Mouse (Mus musculus) G1E (cell line): Measurements from ENCODE around the gene Rdh5.

Source experiments
- CTCF ChIP-seq: IDR thresholded peaks from 2 replicates; pipeline ENCODE4 v1.5.1; 2012; ENCODE audit warnings: low read depth, low read length, inconsistent platforms, mixed read lengths
- GATA1 ChIP-seq: IDR thresholded peaks from 2 replicates; pipeline ENCODE4 v1.6.1; 2012; ENCODE audit warnings: borderline replicate concordance, low read length, inconsistent platforms, mixed read lengths
- POLR2AphosphoS5 ChIP-seq: IDR thresholded peaks from 2 replicates; pipeline ENCODE4 v1.6.1; 2012; ENCODE audit warnings: low read depth, low read length, inconsistent platforms; ENCODE audit not compliant: insufficient replicate concordance
- TAL1 ChIP-seq: conservative IDR thresholded peaks from 2 replicates; pipeline ENCODE4 v1.6.1; 2012; ENCODE audit warnings: low read depth, low read length, inconsistent platforms, mixed read lengths

DNA sequence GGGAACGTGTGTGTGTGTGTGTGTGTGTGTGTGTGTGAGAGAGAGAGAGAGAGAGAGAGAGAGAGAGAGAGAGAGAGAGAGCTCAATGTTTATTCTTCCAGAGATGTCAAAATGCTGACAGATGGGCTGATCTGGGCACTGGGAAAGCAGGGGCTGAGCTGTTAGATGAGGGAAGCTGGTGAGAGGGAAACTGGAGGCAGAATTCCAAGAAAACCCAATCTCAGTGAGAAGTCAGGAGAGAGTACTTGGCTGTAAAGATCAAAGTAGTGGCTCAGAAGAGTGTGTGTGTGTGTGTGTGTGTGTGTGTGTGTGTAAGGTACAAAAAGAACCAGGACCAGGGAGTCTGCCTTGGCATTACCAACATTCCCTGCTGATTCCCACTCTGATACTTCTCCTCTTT lies 25.2 kb downstream of the Rdh5 start:
- TF ChIP-seq CTCF (no peak), GATA1 (no peak), TAL1 (no peak), POLR2AphosphoS5 (no peak)
